Mouse (Mus musculus): Measurements from ENCODE around the gene Gpr161.

Gene Gpr161

GRCm38 (mm10) chr1:165295489-165295888, at the start of gene Gpr161:
TSS of gene Gpr161 (plus strand) at chr1:165295789.
- DNase-seq (ENCODE audit: extremely low read depth, low read depth, low spot score), result no peak

- DNase-seq (ENCODE audit: extremely low read depth, low read depth, low spot score), result no peak
These were observed 49.0 kb upstream of the Gpr161 start for GRCm38 (mm10) chr1:165246587-165246986.

GRCm38 (mm10) chr1:165247085-165247484, 48.5 kb upstream of the Gpr161 start:
- DNase-seq (ENCODE audit: extremely low read depth, low read depth, low spot score), result no peak

- no peak for DNase-seq (ENCODE audit: extremely low read depth, low read depth, low spot score)
These were observed 47.8 kb upstream of the Gpr161 start for GRCm38 (mm10) chr1:165247788-165248187.

- DNase-seq (ENCODE audit: extremely low read depth, low read depth, low spot score), result no peak
These were observed 46.7 kb upstream of the Gpr161 start for GRCm38 (mm10) chr1:165248842-165249241.

GRCm38 (mm10) chr1:165250546-165250945, 45.0 kb upstream of the Gpr161 start:
- DNase-seq (ENCODE audit: extremely low read depth, low read depth, low spot score), result no peak

GRCm38 (mm10) chr1:165252027-165252671, 43.4 kb upstream of the Gpr161 start:
- DNase-seq (ENCODE audit: extremely low read depth, low read depth, low spot score), result no peak

- DNase-seq (ENCODE audit: extremely low read depth, low read depth, low spot score), result no peak
These were observed 20.6 kb upstream of the Gpr161 start for GRCm38 (mm10) chr1:165274946-165275345.

- DNase-seq (ENCODE audit: extremely low read depth, low read depth, low spot score), result no peak
These were observed 14.8 kb upstream of the Gpr161 start for GRCm38 (mm10) chr1:165280741-165281140.

- DNase-seq (ENCODE audit: extremely low read depth, low read depth, low spot score), result no peak
These were observed 14.0 kb upstream of the Gpr161 start for GRCm38 (mm10) chr1:165281351-165282221.

- DNase-seq (ENCODE audit: extremely low read depth, low read depth, low spot score), result no peak
These were observed 13.2 kb upstream of the Gpr161 start for GRCm38 (mm10) chr1:165282222-165282966.

- no peak for DNase-seq (ENCODE audit: extremely low read depth, low read depth, low spot score)
These were observed 12.6 kb upstream of the Gpr161 start for GRCm38 (mm10) chr1:165282967-165283345.

- DNase-seq (ENCODE audit: extremely low read depth, low read depth, low spot score), result no peak
These were observed 11.5 kb upstream of the Gpr161 start for GRCm38 (mm10) chr1:165284096-165284495.

- DNase-seq (ENCODE audit: extremely low read depth, low read depth, low spot score), result no peak
These were observed 7.4 kb upstream of the Gpr161 start for GRCm38 (mm10) chr1:165288165-165288564.

- DNase-seq (ENCODE audit: extremely low read depth, low read depth, low spot score), result no peak
These were observed 5.8 kb upstream of the Gpr161 start for GRCm38 (mm10) chr1:165289831-165290230.

- no peak for DNase-seq (ENCODE audit: extremely low read depth, low read depth, low spot score)
These were observed 4.0 kb upstream of the Gpr161 start for GRCm38 (mm10) chr1:165291606-165292005.

- no peak for DNase-seq (ENCODE audit: extremely low read depth, low read depth, low spot score)
These were observed 5.5 kb downstream of the Gpr161 start for GRCm38 (mm10) chr1:165301108-165301507.

GRCm38 (mm10) chr1:165301567-165301966, 6.0 kb downstream of the Gpr161 start:
- no peak for DNase-seq (ENCODE audit: extremely low read depth, low read depth, low spot score)

GRCm38 (mm10) chr1:165302455-165303208, 7.0 kb downstream of the Gpr161 start:
- peak; percentile 56 for DNase-seq (ENCODE audit: extremely low read depth, low read depth, low spot score)

- no peak for DNase-seq (ENCODE audit: extremely low read depth, low read depth, low spot score)
These were observed 7.6 kb downstream of the Gpr161 start for GRCm38 (mm10) chr1:165303209-165303608.

GRCm38 (mm10) chr1:165304341-165304740, 8.8 kb downstream of the Gpr161 start:
- no peak for DNase-seq (ENCODE audit: extremely low read depth, low read depth, low spot score)
